Mouse (Mus musculus) cerebellum, adult 2 months (tissue): ENCODE measurements at regions not wholly inside any gene's neighbourhood (a gene's known extent, or its start where the extent isn't known, plus 50 kb on each side); places are given as distances from the start of the nearest gene placed in this dataset.

ENCODE experiments used
- DNase-seq, 2 experiments: peaks; one replicate each; pipeline ENCODE4 v3.0.0; 2021
- H3K27ac ChIP-seq: fragments of 200-500 bp; 2 replicates; pipeline ENCODE4 v1.5.1; 2012; ENCODE audit warnings: low read length, control low read depth, inconsistent platforms; ENCODE audit not compliant: insufficient read depth
- H3K27me3 ChIP-seq: fragments of 200-500 bp; 2 replicates; pipeline ENCODE4 v1.6.1; 2012; ENCODE audit warnings: inconsistent platforms, mild to moderate bottlenecking, low read length, moderate library complexity; ENCODE audit not compliant: control insufficient read depth, insufficient read depth
- H3K4me1 ChIP-seq: fragments of 200-500 bp; 2 replicates; pipeline ENCODE4 v1.6.1; 2011; ENCODE audit warnings: low read length; ENCODE audit not compliant: control insufficient read depth, insufficient read depth
- H3K4me3 ChIP-seq: fragments of 200-500 bp; replicated peaks from 2 replicates; pipeline ENCODE3; 2011; ENCODE audit warnings: mild to moderate bottlenecking, low read depth, low read length, control low read depth; ENCODE audit not compliant: insufficient read depth
- CTCF ChIP-seq: fragments of 200-500 bp; IDR thresholded peaks from 2 replicates; pipeline ENCODE4 v1.5.1; 2011; ENCODE audit warnings: low read depth, mild to moderate bottlenecking, control low read depth, low read length, moderate library complexity, borderline replicate concordance; ENCODE audit not compliant: insufficient read depth
- POLR2A ChIP-seq: fragments of 200-500 bp; IDR thresholded peaks from 2 replicates; pipeline ENCODE4 v1.6.1; 2011; ENCODE audit warnings: low read length, control low read depth, borderline replicate concordance; ENCODE audit not compliant: insufficient read depth
- WGBS: fragments of 180-500 bp; shearing (Covaris S2); methylation state at CpG from one replicate; pipeline ENCODE4 v1.1.7; 2018; 5-methylcytosine and 5-hydroxymethylcytosine counted together

DNA sequence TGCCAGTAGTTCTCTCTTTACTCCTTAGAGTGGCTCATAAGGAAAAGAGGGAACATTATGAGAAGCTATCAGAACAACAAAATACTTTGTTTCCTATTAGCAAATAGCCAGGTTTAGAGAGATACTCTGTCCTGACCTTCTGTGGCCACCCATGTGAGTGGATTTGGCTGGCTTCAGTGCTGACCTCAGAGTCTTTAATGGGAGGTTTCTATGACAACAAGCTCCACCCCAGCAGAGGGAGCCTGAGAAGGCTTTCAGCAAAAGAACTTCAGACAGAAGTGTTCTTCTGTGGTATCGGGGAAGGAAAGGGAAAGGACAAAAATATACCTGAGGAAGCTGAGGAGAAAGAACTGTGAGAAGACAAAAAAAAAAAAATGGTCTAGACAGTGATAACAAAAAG is 108.1 kb upstream of the Nhs start:
- Histone ChIP-seq H3K27me3 (no peaks in the 10 kb centered on the region), H3K27ac (no peak overlapping the region), H3K4me3 (no peak overlapping the region), H3K4me1 (no peaks in the 10 kb centered on the region)
- no peak for DNase-seq
- WGBS: 44% methylated on average over 1 of the region's 1 CpGs
- TF ChIP-seq CTCF: no peak
- TF ChIP-seq POLR2A: no peak

GRCm38 (mm10) chrX:162266769-162267168 is 107.2 kb upstream of the Nhs start:
- H3K27me3 ChIP-seq: no peaks in the 10 kb centered on the region
- DNase-seq: no peak
- H3K27ac ChIP-seq: no peak overlapping the region
- H3K4me1 ChIP-seq: no peaks in the 10 kb centered on the region
- H3K4me3 ChIP-seq: no peak overlapping the region
- TF ChIP-seq POLR2A (no peak), CTCF (no peak)
- WGBS: 60% methylated on average over 1 of the region's 1 CpGs

- WGBS: 27% methylated on average over 3 of the region's 3 CpGs
- no peak overlapping the region for H3K27ac ChIP-seq
- no peaks in the 10 kb centered on the region for H3K27me3 ChIP-seq
- no peak for DNase-seq
- H3K4me1 ChIP-seq: no peaks in the 10 kb centered on the region
- no peak overlapping the region for H3K4me3 ChIP-seq
- TF ChIP-seq POLR2A (no peak), CTCF (no peak)
Measured at GRCm38 (mm10) chrX:162257398-162257797, 97.9 kb upstream of the Nhs start.

DNA sequence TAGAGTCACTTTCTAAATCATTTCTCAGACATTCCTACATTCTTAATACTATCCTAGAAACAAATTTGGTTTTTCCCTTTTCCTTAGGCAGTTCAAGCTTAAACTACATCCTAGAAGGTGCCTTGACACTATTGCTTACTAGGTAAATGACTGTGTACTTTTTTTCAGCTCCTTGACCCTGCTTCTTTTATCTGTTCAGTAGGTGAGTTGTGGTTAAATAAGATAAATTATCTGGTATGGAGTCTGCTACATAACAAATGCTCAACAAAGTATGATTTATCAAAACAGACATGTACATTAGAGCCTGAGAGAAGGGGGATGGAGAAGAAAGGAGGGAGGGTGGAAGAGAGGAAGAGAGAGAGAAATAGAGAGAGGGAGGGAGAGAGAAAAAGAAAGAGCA is 96.3 kb upstream of the Nhs start:
- TF ChIP-seq POLR2A: no peak
- TF ChIP-seq CTCF: no peak
- H3K27me3 ChIP-seq: no peaks in the 10 kb centered on the region
- no peak for DNase-seq
- H3K4me1 ChIP-seq: no peaks in the 10 kb centered on the region
- H3K4me3 ChIP-seq: no peak overlapping the region
- H3K27ac ChIP-seq: no peak overlapping the region

DNA sequence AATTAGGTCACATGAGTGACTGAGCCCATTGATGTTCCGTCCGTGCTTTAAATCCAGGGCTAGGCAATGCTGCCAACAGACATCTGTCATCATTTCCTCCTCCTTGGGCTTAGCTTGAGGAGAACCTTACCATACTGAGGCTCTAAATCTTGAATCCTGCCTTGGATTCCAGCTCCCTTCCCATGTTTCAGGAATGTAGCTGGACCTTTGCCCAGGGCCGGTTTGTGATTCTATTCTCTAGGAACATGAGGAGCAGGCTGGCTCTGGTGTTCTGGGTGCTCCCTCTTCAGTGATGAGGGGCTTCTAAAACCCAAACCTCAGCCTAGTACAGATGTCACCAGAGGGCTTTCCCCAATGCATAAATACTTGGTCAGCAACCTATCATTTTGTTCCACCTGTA is 81.8 kb upstream of the Nhs start:
- H3K4me3 ChIP-seq: no peak overlapping the region
- 24% methylated on average over 3 of the region's 3 CpGs for WGBS
- TF ChIP-seq POLR2A (no peak), CTCF (no peak)
- DNase-seq: no peak
- no peaks in the 10 kb centered on the region for H3K4me1 ChIP-seq
- H3K27me3 ChIP-seq: no peaks in the 10 kb centered on the region
- no peak overlapping the region for H3K27ac ChIP-seq

DNA sequence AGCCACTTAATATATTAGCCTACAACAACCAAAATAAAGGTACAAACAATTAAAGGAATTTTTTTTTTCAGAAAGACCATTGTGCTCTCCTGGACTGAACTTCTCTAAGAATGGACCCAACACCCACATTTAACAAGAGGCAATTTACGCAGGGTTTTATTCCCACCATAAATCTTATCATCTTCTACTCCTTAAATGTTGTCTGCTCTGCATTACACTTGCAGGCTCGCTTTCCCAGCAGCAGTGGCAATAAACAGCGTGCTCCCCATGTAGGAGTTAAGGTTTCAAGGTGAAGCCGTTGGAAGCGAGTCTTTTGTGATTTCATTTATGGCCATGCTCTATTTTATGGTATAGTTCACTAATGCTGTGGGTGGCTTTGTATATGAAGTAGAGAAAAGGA is 76.0 kb upstream of the Nhs start:
- 93% methylated on average over 5 of the region's 5 CpGs for WGBS
- Histone ChIP-seq H3K4me3 (no peak overlapping the region), H3K27me3 (no peaks in the 10 kb centered on the region)

GRCm38 (mm10) chrX:162210848-162211247 is 51.3 kb upstream of the Nhs start:
- TF ChIP-seq CTCF: no peak
- no peak for TF ChIP-seq POLR2A

More for the DNA sequence above, 76.0 kb upstream of the Nhs start:
- TF ChIP-seq POLR2A (no peak), CTCF (no peak)
- H3K27ac ChIP-seq: no peak overlapping the region
- no peaks in the 10 kb centered on the region for H3K4me1 ChIP-seq
- no peak for DNase-seq

More at GRCm38 (mm10) chrX:162210848-162211247, 51.3 kb upstream of the Nhs start:
- Histone ChIP-seq H3K27ac (no peak overlapping the region), H3K4me1 (no peaks in the 10 kb centered on the region), H3K27me3 (no peaks in the 10 kb centered on the region), H3K4me3 (no peak overlapping the region)
- WGBS: 30% methylated on average over 2 of the region's 2 CpGs
- no peak for DNase-seq
